Mouse (Mus musculus) small intestine, adult 2 months (tissue): ENCODE results near the gene Plcg1.

Experiments used
- CTCF ChIP-seq: fragments of 200-500 bp; IDR thresholded peaks from 2 replicates; pipeline ENCODE4 v1.5.1; 2012; ENCODE audit warnings: low read depth, mild to moderate bottlenecking, control low read depth, inconsistent platforms, low read length, moderate library complexity, mixed read lengths; ENCODE audit not compliant: insufficient replicate concordance, insufficient read length; ENCODE audit errors: extremely low read depth
- POLR2A ChIP-seq: fragments of 200-500 bp; IDR thresholded peaks from 2 replicates; pipeline ENCODE4 v1.6.1; 2012; ENCODE audit warnings: low read depth, mild to moderate bottlenecking, control low read depth, inconsistent platforms, low read length, moderate library complexity

DNA sequence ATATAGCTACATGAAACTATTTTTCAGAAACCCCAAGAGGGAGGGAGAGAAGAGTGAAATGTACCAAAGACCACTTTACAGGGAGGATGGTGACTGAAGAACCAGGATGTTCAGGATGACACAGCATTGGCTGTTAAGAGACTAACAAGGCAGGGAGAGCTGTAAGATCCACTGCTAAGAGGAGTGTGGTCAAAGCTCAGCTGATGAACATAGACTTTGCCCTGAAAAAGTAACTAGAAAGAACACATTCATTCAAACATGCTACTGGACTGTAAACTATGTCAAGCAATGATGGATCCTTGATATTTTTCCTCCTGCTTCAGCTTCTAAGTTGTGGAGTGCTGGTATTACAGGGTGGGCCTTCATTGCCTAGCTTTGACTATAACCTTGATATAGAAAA, 79.3 kb downstream of the Plcg1 start:
- TF ChIP-seq CTCF (no peak), POLR2A (no peak)
